Mouse (Mus musculus) retina, postnatal 7 days (tissue): ENCODE results near the gene Lysmd2.
"Not testable (repeated sequence)": the region's sequence is repeated elsewhere in the genome, so short reads cannot be mapped to it uniquely, and the experiment has no call there.

ENCODE experiments used
- DNase-seq: peaks from one replicate; pipeline ENCODE4 v3.0.0-alpha.2; 2012; ENCODE audit warnings: low read depth, low spot score

Lysmd2 gene

DNA sequence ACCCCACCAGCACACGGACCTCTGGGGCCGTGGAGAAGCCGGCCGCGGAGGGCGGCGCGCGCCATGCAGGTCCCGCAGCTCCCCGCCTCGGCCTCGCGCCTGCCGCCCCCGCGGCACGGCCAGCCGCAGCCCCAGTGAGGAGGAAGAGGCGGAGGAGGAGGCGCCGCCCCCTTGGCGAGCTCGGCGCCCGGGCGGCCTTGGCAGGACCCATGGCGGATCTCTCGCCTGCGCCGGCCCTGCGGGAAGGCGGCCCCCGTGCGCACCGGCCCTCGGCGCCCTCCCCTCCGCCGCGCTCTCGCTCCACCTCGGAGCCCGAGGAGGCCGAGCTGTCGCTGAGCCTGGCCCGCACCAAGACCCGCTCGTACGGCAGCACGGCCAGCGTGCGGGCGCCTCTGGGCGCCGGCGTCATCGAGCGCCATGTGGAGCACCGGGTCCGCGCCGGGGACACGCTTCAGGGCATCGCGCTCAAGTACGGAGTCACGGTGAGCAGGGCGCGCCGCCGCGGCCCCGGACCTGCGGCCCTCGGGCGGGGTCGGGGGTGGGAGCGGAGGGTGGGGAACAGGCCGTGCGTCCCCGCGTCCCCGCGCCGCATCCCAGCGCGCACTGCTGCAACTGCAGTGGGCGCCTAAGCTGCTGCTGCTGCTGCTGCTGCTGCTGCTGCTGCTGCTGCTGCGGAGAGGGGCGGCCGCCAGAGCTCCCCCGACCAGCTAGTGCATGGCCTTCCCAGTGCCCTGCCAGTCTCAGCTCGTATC, at the start of gene Lysmd2:
TSS of gene Lysmd2 (plus strand) at position 186 of the 752 bp plus-strand sequence.
- peak; percentile 53 for DNase-seq

DNA sequence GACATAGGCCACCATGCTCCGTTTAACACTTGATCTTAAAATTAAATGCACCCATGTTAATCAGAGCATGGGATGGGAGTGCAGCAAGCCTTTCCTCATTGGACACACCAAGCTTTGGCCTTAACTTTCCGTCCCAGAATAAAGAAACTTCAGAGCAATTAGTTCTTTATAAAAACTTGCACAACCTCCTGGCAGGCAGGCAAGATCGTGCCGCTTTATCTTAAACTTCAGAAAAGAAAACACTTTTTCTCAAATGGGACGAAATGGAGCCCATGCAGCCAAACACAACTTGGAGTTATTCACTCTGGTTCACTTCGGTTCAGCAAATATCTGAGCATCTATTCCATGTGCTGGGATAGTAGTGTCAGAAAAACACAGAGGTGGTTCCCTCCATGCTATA, 46.2 kb upstream of the Lysmd2 start:
- DNase-seq, result no peak

DNA sequence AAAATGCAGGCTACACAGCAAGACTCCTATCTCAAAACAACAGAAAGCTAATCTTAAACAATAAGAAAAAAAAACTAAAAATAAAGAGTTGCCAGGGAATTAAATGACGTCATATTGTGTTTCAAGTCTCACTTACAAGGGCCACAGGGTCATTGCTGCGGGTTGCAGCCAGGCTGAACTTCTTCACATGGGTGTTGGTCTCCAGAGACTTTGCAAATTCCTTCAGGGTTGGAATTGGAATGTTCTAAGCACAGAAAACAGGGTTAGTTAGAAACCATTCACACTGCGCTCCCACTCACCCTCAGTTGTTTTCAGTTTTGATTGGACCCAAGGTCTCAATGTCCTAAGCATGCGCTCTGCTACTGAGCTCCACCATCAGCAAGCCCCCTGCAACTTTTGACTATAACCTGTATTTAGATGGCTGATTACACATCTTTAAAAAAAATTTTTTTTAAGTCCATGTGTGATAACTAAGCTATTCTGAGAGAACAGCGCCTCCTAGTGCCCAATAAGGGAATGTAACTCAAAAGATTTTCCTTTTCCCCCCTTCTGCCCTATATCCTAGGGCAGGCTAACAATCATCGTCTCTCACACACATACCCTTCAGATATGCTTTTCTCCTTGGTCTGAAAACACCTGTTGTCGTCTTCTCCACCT, 43.7 kb upstream of the Lysmd2 start:
- DNase-seq, result peak; percentile 29

DNA sequence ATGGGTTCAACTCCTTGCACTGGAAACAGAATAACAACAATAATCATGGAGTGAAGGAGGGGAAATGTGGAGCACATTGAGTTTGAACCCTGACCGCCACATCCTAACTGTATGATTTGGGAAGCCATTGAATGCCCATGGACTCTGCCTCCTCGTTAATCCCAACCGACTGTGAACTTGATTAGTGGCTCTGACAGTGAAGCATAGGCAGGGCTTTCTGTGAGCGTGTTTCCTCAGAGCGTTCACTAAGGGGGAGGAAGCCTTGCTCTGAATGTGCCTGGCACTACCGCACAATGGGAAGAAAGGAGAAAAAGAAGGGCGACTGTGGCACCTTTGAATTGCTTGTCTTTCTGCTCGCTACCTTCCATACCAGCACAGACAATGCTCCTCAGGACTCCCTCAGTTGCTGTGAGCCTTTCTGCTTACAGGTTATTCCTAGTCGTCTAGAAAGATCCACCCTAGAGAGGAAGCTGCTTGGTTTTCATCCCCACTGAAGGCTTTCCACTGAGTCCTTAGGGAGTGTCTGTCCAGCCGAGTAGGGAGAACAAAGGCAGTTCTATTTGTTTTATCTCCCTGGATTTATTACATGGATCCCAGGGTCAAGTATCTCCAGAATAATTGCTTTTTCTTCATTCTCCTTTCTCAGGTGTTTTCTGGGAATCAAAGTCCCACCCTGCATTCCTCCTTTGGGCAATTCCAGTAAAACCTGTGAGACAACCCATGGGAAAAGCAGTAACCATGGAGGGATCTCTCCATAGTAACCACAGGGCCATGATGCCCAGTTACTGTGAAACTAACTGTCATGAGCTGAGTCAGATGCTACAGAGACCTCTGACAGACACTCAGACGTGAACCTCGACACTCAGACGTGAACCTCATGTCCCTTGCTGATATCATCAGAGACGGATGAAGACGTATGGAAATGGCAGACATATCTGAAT, 35.4 kb upstream of the Lysmd2 start:
- DNase-seq, result no peak

DNA sequence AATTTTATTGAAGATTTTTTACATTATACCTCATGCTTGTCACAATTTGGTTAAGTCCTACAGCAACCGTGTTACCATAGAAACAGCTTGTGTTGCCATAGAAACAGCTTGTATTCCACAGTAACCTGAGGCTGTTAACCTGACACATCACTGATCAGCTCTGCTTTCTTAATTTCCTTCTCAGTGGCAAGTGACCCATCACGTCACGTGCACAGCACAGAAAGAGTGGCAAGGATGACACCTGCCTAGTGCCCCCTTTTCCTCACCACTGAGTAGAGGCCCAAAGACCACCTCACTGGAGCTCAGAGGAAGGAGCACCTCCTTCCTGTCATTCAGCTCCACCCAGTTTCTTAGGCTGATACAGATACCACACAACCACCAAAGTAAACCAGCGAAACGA, 32.1 kb upstream of the Lysmd2 start:
- DNase-seq, result no peak

DNA sequence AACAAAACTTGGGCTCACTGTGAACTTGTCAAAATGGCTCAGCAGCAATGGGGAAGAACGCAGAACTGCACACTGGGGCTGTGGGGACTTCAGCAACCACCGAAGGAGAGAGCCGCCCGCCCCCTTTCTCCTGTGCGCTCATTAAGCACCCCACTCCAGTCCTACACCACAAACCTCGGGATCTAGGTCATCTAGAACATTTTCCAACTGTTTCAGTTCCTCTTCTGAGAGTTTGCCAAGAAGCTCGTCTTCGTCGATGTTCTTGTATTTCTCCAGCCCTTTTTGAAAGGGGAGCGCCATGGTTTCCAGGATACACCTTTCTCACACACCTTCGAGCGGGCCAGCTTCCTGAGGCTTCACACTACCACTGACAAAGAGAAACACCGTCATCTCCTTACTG, 28.5 kb upstream of the Lysmd2 start:
- no peak for DNase-seq

DNA sequence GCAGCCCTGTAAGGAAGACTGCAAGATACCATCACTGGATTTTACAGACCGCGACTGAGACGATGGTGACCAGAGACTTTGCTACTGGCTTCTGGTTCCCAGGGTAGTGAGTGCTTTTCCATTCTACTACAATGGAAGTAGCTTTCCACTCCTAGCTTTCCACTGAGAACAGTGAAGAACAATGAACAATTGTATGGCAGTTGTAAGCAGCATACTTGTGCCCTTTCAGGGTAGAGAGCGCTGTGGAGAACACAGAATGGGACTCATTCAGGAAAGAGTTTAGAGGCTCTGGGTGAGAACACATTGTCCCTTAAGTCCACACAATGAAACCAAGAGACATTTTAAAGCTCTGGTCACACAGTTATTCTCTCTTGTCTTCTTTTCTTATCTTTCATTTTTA, 27.9 kb upstream of the Lysmd2 start:
- DNase-seq, result no peak

DNA sequence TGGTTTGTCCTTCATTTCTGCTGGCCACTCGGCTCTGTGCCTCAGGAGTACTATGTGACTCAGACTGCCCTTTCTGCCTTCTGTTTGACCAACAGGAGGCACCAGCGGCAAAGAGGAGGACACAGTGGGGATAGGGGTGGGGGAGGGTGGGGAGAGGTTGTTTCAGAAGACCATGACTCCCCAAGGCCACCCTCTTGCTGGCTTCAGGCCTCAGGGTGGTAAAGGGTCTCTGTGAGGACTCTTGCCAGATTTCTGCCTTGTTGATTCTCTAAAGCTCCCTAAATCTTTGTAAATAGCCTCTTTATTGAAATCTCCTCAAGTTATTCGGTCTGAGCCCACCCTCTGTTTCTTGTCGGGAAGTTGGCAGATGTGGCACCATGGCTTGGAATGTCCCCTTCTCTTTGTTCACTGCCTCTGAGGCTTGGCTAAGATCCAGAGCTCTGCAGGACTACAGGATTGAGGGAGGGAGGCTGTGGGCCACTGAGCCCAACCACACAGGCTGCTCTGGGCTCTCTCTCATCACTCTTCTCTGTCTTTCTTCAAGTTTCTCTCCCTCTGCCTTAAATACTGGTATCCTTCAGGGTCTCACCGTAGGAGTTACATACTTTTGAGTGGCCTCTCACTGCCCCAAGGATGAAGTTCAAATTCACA, 26.2 kb upstream of the Lysmd2 start:
- DNase-seq, result peak; percentile 28

DNA sequence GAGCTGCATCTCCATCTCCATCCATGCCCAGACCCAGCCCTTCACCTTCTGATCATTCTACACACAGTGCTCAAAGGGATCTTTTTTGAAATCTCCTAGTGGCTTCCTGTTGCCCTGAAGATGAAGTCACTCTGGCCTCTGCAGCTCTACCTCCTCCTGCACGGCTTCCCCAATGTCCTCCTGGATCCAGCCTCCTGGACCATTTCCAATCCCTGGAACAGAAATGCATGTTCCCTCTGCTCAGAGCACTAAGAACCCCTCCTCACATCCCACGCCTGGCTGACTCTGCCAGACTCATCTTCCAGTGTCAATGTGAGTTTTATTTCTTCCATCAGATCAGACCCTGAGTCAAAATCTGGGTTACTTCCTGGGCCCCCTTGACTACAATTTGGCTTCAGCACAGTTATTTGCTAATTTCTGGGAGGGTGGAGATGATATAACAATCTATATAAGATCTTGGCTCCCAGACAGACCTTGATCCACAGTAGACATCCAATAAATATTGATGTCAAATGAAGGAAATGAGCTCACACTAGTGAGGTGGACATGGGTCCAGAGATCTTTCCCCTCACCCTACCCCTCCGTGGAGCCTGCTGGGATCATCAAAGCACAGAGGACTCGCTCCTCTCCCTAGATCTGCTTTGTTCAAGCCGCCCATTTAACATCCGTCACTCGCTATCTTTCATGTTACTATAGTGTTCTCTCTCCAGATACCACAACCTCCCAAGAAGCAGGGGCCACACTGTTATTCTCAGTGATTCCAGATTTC, 25.2 kb upstream of the Lysmd2 start:
- no peak for DNase-seq

DNA sequence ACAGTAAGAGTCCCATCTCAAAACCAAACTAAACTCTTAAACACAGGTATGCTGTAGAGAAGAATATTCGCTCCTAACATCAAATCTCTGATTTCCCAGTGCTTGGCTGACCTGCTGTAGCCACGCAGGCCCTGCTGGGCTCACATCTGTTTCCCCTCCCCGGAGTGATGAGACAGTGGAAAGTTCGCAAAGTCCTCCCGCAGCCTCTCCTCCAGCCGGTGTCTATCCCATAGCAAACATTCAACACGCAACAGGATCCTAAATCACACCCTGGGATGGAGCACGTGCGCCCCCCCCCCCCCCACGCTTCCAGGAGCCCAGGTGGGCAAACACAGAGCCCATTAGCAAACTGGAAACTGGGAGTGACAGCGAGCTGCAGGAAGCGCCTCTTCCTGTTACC, 24.0 kb upstream of the Lysmd2 start:
- no peak for DNase-seq

DNA sequence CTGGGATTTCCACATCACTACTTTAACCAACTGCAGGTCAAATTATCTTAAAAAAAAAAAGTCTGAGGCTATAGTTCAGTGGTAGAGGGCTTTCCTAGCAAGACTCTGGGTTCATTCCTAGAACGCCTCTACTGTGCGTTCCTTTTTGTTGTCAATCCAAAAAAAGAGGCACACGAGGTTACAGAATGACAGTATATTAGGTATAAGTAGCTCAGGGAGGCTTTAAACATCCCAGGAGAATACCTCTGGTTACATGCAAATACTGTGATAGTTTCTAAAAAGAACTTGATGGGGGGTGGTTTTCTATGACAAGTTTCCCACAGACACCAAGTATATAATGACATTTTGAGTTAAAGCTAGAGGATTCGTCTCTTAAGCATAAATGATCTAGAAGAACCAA, 18.0 kb upstream of the Lysmd2 start:
- no peak for DNase-seq

DNA sequence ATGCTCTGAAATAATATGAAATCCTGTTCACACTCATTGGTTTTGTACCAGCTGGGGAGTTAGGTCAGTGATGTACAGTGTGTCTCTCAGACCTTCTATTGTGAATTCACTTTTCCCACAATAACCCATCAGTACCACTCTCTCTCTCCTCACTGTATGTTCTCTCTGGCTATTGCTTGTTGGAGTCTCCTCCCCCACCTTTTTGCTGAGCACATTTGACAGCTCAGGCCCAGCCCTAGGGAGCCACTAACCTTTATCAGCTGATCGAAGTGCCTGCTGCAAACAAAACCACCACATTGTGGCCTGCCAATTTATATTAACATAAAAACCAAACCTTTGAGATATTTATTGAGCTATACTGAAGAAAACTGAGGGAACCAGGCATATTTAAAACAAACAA, 16.0 kb upstream of the Lysmd2 start:
- DNase-seq, result no peak

DNA sequence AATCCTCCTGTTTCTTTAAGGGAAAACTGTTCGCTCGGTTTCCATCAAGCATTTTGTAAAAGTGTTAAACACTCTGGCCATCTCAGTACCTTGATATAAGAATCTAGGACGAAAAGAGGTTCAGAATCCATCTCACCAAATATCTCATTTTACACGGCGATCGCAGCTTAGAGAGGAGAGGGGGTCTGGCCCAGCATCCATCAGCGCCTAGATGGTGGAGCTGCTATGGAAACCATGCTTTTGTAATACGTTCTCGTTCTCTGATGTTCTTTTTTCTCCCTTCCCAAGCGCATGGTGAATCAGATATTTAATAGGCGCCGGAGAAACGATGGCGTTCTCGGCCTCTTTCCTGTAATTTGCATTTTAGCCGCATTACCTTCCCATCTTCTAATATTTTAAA, 15.6 kb upstream of the Lysmd2 start:
- DNase-seq, result no peak

DNA sequence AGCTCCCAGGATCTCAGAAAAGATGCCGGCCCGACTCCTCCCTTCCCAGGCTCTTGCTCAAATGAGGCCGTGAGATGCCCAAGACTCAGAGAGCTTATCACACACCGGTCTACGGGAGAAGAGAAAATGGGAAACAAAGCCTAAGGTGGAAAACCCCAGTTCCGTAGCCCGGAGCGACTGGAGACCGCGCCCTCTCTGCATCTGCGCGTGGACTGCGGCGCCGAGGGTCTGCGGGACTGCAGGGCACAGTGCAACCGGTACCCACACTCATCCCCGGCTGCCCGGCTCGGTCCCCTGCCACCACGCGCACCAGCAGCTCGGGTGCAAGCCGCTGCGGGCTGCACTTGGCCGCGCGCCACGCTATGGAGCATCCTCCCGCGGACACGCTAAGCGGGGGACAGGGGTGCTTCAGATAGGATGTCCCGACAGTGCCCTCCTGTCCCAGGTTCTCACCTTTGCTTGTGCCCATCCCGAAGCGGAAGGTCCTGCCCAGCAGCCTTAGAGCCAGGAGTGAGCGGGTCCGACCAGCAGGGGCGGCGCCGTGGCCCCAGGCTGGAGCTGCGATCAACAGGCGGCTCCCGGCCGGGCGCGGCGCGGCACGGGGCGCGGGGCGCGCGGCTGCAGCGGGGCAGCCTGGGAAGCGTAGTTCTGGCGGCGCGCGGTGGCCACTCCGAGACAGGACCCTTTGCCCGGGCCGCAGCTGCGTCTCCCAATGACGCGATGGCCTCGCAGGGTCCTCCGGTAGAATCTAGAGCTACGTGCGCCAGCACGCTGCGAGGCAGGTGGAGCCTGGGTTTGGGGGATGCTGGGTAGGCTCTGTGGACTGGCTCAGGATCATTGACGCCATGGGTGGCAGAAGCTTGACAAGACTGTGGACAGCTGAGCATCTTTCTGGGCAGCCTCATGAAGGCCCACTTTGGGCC, 14.7 kb upstream of the Lysmd2 start, which contains the start of gene Tmod2:
TSS of gene Tmod2 (minus strand) at position 755 of the 923 bp plus-strand sequence.
- DNase-seq, result peak; percentile 43

DNA sequence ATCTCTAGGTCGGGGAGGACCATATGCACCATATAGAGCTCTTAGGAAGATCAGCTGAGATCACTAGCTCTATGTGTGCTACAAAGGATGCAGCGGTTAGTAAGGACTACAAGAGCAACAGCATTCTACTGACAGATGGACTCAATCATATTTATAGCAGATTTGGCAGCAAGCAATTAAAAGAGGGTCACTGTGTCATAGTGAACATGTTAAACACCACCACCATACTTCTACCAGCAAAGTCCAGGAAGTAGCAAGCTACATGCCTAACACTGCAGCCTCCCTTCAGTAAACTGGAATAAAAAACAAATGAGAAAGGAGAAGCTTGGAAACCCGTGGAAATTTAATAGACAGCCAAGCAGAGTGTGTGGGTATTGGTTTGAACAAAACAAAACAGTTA, 9.0 kb upstream of the Lysmd2 start:
- no peak for DNase-seq

DNA sequence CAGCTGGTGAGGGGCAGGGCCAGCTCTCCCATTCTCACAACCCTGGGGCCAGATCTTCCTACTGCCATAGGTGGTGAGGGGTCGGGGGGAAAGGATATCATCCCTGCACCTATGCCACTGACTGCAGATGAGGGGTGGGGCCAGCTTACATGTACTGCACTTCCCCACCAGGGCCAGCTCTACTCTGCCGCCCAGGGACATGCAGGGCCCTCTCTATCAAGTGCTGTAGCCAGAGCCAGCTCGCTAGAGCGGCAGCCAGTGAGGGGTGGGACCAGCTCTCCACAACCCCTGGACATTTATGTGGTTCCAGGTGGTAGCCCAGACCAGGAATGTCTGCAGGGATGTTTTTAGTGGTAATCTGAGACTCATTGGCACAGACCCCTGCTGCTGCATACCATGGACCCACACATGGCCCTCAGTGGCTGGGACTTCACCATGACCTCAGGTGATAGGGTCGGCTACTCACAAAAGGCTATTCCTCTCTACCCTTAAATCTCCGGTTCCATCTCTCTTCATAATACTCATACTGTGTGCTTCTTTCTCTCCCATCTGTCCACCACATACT, 6.6 kb upstream of the Lysmd2 start:
- no peak for DNase-seq

DNA sequence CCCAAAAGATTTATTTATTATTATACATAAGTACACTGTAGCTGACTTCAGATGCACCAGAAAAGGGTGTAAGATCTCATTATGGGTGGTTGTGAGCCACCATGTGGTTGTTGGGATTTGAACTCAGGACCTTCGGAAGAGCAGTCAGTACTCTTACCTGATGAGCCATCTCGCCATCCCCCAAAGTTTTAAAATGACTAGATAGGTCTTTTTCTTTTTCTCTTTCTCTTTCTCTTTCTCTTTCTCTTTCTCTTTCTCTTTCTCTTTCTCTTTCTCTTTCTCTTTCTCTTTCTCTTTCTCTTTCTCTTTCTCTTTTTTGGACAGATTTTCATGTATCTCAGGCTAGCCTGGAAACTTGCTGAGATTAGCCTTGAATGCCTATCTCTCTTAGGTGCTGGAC, 5.8 kb upstream of the Lysmd2 start:
- DNase-seq, result not testable (repeated sequence)

DNA sequence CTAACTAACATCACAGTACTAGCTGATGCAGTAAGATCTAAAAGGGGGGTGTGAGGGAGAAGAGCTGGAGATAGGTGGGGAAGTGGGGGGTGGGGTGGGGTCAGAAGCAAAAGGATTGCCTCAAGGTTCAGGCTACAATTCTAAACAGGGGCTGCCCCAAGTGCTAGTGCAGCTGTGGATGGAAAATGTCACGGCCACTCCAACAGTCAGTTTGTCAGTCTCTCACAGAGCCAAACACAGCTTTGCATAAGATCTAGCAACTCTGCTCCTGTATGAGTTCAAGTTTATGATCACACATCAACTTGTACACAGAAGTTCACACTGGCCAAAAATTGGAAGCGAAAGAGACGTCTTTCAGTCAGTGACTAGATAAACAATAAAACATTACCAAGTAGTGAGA, 4.1 kb upstream of the Lysmd2 start:
- no peak for DNase-seq

DNA sequence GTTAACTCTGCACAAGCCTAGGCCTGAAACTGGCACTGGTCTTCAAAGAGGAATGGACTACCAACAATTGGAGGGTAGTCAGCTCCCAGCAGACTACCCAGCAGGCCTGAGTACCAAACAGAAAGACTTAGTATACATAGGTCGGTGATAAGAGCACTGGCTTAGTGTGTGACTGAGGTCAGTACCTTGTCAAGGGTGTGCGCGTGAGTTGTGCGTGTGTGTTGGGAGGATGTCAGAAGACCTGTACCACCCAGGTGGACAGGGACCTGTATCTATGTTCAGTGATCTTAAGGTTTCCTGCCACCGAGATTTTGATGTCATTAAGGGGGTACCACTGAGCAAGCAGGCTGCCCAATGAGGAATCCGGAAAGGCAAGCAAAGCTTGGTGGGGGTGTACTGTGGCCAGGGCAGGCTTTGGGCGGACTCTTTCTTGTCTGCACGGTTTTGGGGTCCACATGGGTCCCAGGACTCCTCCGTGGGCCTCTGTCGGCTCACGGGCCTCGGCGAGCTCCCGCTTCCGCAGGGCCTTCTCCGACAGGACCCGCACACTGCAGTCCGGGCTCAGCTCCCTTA, 472 bp upstream of the Lysmd2 start:
- peak; percentile 11 for DNase-seq
